Mouse (Mus musculus) cerebellum, adult 9-10 months (tissue): ENCODE data around the gene Mc3r.

Experiments
- DNase-seq: peaks from one replicate; pipeline ENCODE4 v3.0.0; 2022

The Mc3r gene

GRCm38 (mm10) chr2:172299126-172299921 is 51.0 kb downstream of the Mc3r start:
- DNase-seq, result no peak
